Mouse (Mus musculus): ENCODE data around the gene Aoc2.

The Aoc2 gene

GRCm38 (mm10) chr11:101324763-101325162, at the start of gene Aoc2:
Gene Aoc2 (plus strand): TSS chr11:101325063.
- no peak for DNase-seq (ENCODE audit: low spot score in 2 of 2)

- DNase-seq (ENCODE audit: low spot score in 2 of 2): no peak
Measured at GRCm38 (mm10) chr11:101275309-101275708, 49.6 kb upstream of the Aoc2 start.

GRCm38 (mm10) chr11:101276319-101277070, 48.4 kb upstream of the Aoc2 start:
- no peak for DNase-seq (ENCODE audit: low spot score in 2 of 2)

- no peak for DNase-seq (ENCODE audit: low spot score in 2 of 2)
Measured at GRCm38 (mm10) chr11:101277381-101278222, 47.3 kb upstream of the Aoc2 start.

DNA sequence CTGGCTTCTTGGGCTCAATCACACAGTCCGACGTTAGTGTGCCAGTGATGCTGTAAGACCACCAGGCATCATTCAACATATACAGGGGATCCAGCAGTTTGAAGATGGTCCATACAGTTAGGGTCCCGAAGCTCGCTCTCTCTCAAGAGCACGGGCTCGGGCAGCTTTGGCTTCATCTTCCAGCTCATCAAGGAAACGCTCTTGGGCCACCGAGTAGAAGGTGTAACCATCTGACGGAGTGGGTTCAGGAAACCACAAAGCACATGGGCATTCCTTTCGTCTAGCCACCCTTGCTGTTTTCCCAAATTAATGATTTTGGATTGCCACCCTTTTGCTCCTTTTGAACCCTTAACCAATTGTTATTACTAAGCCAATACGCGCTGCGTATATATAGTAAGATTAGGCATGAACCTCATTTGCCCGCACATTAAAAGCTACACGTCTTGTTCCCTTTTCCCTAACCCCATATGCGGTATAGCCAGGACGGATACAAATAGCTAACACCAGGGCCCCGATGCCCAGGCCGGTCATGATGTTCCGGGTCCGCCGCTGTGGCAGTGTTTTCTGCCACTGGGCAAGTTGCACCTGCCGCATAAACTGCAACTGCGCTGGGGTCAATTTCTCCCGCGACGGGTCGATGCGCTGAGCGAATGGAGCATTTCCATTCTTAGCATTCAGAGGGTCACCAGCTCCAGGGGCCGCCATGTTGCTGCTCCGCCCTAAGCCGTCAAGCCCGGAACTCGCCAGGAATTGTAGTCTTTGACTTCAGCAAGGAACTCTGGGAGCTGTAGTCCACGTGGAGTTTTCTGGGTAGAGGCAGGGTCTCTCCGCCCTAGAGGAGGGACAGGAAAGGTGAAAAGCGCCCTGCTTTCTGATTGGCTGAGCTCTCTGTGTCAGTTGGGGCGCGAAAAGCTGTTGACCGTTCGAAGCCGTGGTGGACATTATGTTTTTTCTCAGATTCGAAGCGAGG, 46.4 kb upstream of the Aoc2 start, which contains the start of the genes Cntd1 and Coa3:
Gene Cntd1, plus strand, starts transcription at position 790 of the 970 bp plus-strand sequence.
Gene Coa3, minus strand, starts transcription at position 892 of the 970 bp plus-strand sequence.
- DNase-seq (ENCODE audit: low spot score in 2 of 2): peak; percentile 53 to 69

- DNase-seq (ENCODE audit: low spot score in 2 of 2): no peak
Measured at GRCm38 (mm10) chr11:101279193-101279569, 45.7 kb upstream of the Aoc2 start.

GRCm38 (mm10) chr11:101280837-101281236, 44.0 kb upstream of the Aoc2 start:
- no peak for DNase-seq (ENCODE audit: low spot score in 2 of 2)

DNA sequence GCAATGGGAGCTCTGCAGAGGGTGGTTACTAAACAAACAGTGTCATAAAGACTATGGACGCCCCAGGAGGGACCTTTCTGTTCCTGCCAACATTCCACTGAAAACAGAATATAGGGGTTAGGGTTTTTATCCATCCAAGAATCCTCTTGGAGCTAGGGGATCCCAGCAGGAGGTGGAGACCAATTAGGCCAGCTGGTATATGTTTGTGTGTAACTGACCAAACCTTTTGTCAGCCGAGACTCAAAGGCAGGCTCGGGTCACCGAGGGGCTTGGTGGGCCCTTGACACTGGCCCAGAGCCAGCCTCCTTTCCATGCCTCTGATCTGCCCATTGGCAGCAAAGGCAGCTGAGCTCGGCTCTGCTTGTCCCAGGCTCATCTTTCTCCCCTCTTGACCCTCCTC, 42.0 kb upstream of the Aoc2 start:
- no peak for DNase-seq (ENCODE audit: low spot score in 2 of 2)

GRCm38 (mm10) chr11:101283805-101284204, 41.1 kb upstream of the Aoc2 start:
- DNase-seq (ENCODE audit: low spot score in 2 of 2): no peak

DNA sequence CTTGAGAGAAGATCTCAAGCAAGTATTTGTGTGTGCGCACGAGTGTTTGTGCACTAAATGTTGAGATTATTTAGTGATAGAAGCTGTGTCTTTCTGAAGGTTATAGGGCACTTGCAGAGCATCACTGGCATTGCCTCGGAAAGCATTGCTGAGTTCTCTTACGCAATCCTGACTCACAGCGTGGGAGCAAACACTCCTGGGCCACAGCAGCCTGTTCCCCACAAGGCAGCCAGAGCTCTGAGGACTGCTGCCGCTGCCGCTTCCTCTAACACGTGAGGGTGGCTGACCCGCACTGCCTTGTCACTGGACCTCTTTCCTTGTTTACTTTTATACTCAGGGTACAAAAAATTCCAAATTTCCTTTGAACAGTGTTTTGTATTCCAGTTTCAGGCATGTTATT, 37.6 kb upstream of the Aoc2 start:
- no peak for DNase-seq (ENCODE audit: low spot score in 2 of 2)

- DNase-seq (ENCODE audit: low spot score in 2 of 2): no peak
Measured at GRCm38 (mm10) chr11:101291231-101291630, 33.6 kb upstream of the Aoc2 start.

DNA sequence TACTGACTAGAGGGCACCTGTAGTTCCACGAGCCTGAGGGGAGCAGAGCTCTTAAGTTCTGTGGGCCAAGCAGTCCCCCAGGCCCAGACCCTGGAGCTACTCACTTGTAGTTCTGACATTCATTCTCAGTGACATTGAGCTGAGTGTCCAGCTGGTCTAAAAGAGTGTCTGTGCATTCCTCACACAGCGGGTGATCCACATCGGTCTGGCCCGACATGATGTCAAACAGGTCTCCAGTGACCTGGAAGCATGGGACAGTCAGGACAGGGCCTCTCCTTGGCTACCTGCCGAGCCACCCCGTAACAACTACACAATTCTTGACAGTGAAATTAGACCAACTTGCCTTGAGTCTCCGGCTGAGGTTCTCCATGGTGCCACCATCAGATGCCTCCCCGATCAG, 29.7 kb upstream of the Aoc2 start:
- DNase-seq (ENCODE audit: low spot score in 2 of 2): no peak

DNA sequence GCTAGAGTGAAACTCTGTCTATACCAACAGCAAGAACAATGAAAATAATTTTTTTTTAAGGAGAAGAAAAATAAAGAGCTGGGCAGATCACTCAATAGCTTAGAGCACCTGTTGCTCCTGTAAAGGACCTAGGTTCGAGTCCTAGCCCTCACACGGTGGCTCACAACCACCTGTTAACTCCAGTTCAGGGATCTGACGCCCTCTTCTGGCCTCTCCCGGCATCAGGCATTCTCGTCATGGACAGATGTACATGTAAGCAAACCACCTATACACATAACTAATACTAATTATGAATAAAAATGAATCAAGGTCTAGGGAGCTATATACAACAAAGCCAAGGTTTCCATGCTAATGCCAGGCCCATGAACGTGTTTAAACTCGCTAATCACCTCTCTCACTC, 24.0 kb upstream of the Aoc2 start:
- DNase-seq (ENCODE audit: low spot score in 2 of 2): no peak

- DNase-seq (ENCODE audit: low spot score in 2 of 2): no peak
Measured at GRCm38 (mm10) chr11:101301299-101302003, 23.4 kb upstream of the Aoc2 start.

GRCm38 (mm10) chr11:101302004-101302798, 22.7 kb upstream of the Aoc2 start, which contains the start of gene Becn1:
Gene Becn1 (minus strand): TSS chr11:101302286.
- peak; percentile 92 to 95 for DNase-seq (ENCODE audit: low spot score in 2 of 2)

DNA sequence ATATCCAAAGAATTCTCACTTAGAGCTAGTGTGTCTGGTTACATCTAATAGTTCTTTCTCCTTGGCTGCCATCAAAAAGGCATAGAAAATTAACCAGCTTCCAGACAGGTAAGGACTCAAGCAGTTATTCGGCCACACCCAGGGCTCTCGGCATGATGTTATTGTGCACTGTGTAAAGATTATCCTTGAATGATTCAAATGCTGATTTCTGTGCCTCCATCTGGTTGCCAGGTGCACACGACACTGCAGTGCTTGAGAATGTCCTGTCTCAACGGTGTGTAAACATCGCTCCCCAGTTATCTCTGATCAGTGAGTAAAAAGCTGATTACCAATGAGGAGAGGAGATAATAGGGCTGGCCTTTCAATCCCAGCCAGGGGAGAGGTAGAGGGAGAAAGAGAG, 17.1 kb upstream of the Aoc2 start:
- no peak for DNase-seq (ENCODE audit: low spot score in 2 of 2)

GRCm38 (mm10) chr11:101311083-101311482, 13.8 kb upstream of the Aoc2 start:
- no peak for DNase-seq (ENCODE audit: low spot score in 2 of 2)

GRCm38 (mm10) chr11:101312150-101312549, 12.7 kb upstream of the Aoc2 start:
- DNase-seq (ENCODE audit: low spot score in 2 of 2): no peak

DNA sequence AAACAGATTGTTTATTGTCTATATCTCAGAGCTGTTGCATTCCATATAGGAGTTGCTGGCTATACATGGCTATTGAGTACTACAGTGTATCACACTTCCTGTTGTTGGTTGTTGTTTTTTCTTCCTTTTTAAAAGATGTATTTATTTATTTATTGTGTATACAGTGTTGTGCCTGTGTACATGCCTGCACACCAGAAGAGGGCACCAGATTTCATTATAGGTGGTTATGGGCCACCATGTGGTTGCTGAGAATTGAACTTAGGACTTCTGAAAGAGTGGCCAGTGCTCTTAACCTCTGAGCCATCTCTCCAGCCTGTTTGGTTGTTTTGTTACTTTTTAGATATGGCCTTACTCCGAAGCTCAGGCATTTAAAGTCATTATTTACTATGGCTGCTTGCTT, 10.3 kb upstream of the Aoc2 start:
- DNase-seq (ENCODE audit: low spot score in 2 of 2): no peak

- DNase-seq (ENCODE audit: low spot score in 2 of 2): no peak
Measured at GRCm38 (mm10) chr11:101315082-101315650, 9.7 kb upstream of the Aoc2 start.
